Mouse (Mus musculus): Measurements from ENCODE around the gene Gm10309. TPM values are rescaled to one million over a fixed set of nuclear protein-coding genes. Genes with fewer than 3 reads are reported as not detected.

The Gm10309 gene
- polyA plus RNA-seq, 1 experiment, result not detected

- Histone ChIP-seq H3K36me3 (replicated peaks; ENCODE audit: low read length) (no peaks in the 10 kb centered on the region), H3K4me1 (peaks cover 20% of the 10 kb centered on the region), H3K27me3 (replicated peaks) (peaks cover 1% of the 10 kb centered on the region), H3K9me3 (no peaks in the 10 kb centered on the region), H3K4me3 (replicated peaks) (no peak overlapping the region)
- TF ChIP-seq GATA1 (IDR thresholded peaks at IDR 0.05; ENCODE audit: borderline replicate concordance, low read length), result no peak
Measured at GRCm38 (mm10) chr17:86532783-86533548, 27.9 kb upstream of the Gm10309 start.

GRCm38 (mm10) chr17:86531231-86531630 lies 26.2 kb upstream of the Gm10309 start:
- Histone ChIP-seq H3K4me3 (replicated peaks) (no peak overlapping the region), H3K36me3 (replicated peaks; ENCODE audit: low read length) (no peaks in the 10 kb centered on the region), H3K9me3 (no peaks in the 10 kb centered on the region), H3K4me1 (peaks cover 20% of the 10 kb centered on the region), H3K27me3 (replicated peaks) (peaks cover 1% of the 10 kb centered on the region)
- TF ChIP-seq FLI1 (IDR thresholded peaks at IDR 0.05; ENCODE audit: low read length) (no peak), GATA1 (IDR thresholded peaks at IDR 0.05; ENCODE audit: borderline replicate concordance, low read length) (no peak)

- Histone ChIP-seq H3K9me3 (no peaks in the 10 kb centered on the region), H3K4me1 (peaks cover 14% of the 10 kb centered on the region), H3K27me3 (replicated peaks) (peaks cover 1% of the 10 kb centered on the region), H3K36me3 (replicated peaks; ENCODE audit: low read length) (no peaks in the 10 kb centered on the region), H3K4me3 (replicated peaks) (no peak overlapping the region)
- no peak for TF ChIP-seq GATA1 (IDR thresholded peaks at IDR 0.05; ENCODE audit: borderline replicate concordance, low read length)
- TF ChIP-seq FLI1 (IDR thresholded peaks at IDR 0.05; ENCODE audit: low read length), result no peak
Measured at GRCm38 (mm10) chr17:86529411-86529810, 24.4 kb upstream of the Gm10309 start.

DNA sequence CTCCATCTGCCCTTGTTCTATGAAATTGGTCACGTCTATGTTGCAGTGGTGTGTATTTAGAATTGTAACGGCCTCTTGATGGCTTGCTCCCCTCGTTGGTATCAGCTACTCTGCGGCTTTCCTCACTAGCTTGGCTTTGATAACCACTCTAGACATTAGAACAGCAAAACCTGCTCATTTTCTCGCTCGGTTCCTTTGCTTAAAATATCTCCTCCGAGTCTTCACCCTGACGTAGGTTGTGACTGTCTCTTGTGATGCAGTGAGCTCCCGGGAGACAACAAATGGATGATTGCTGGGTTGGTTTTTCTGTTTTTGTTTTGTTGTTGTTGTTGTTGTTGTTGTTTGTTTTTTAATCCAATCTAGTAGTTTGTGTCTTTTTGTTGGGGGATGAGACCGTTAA lies 24.0 kb upstream of the Gm10309 start:
- H3K4me1 ChIP-seq, result peaks cover 14% of the 10 kb centered on the region
- TF ChIP-seq FLI1 (IDR thresholded peaks at IDR 0.05; ENCODE audit: low read length) (no peak), GATA1 (IDR thresholded peaks at IDR 0.05; ENCODE audit: borderline replicate concordance, low read length) (no peak)
- H3K4me3 ChIP-seq (replicated peaks), result no peak overlapping the region
- H3K36me3 ChIP-seq (replicated peaks; ENCODE audit: low read length), result no peaks in the 10 kb centered on the region
- H3K9me3 ChIP-seq, result no peaks in the 10 kb centered on the region
- peaks cover 1% of the 10 kb centered on the region for H3K27me3 ChIP-seq (replicated peaks)

DNA sequence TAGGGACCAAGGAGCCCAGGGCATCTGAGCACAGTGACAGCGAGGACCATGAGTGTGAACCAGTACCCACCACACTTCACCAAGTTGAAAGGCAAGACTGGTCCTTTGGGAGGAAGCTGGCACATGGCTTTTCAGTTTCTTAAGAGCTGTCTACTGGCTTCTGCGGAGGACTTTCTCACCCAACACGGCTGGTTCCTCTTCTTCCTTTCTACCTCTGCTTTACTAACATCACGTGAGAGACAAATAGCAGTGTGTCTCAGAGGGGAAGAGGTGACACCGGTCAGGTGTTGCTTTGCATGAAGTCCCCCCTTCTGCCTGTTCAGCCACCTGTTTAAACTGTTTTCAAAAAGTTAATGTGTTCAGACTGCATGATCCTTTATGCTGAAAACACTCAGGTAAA lies 22.3 kb upstream of the Gm10309 start:
- H3K36me3 ChIP-seq (replicated peaks; ENCODE audit: low read length), result no peaks in the 10 kb centered on the region
- no peak for TF ChIP-seq GATA1 (IDR thresholded peaks at IDR 0.05; ENCODE audit: borderline replicate concordance, low read length)
- no peak for TF ChIP-seq FLI1 (IDR thresholded peaks at IDR 0.05; ENCODE audit: low read length)
- peaks cover 18% of the 10 kb centered on the region for H3K4me1 ChIP-seq
- no peaks in the 10 kb centered on the region for H3K9me3 ChIP-seq
- H3K27me3 ChIP-seq (replicated peaks), result peaks cover 1% of the 10 kb centered on the region
- H3K4me3 ChIP-seq (replicated peaks), result no peak overlapping the region

- Histone ChIP-seq H3K27me3 (replicated peaks) (peaks cover 1% of the 10 kb centered on the region), H3K36me3 (replicated peaks; ENCODE audit: low read length) (no peaks in the 10 kb centered on the region), H3K9me3 (no peaks in the 10 kb centered on the region), H3K4me1 (peaks cover 14% of the 10 kb centered on the region), H3K4me3 (replicated peaks) (no peak overlapping the region)
- TF ChIP-seq FLI1 (IDR thresholded peaks at IDR 0.05; ENCODE audit: low read length), result no peak
- TF ChIP-seq GATA1 (IDR thresholded peaks at IDR 0.05; ENCODE audit: borderline replicate concordance, low read length), result no peak
Measured at GRCm38 (mm10) chr17:86526016-86526415, 21.0 kb upstream of the Gm10309 start.

DNA sequence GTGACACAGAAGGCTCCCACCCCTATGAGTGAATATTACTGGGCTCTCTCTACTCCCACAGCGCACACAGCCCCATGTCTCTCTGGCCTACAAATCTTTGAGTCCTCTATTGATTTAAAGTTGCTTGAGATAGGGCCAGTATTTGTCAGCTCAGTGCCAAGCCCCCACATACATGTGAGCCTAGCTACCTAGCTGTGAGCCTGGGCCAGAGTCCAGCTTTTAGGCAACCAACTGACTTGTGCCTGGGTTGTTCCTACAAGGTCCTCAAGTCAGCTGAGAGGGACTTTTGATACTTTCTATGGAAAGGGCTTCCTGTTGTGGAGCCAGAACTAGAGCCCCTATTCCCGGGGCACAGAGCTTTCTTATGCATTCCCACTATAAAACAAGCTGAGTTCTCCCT lies 20.0 kb upstream of the Gm10309 start:
- H3K36me3 ChIP-seq (replicated peaks; ENCODE audit: low read length), result no peaks in the 10 kb centered on the region
- no peak overlapping the region for H3K4me3 ChIP-seq (replicated peaks)
- H3K4me1 ChIP-seq, result peaks cover 6% of the 10 kb centered on the region
- H3K9me3 ChIP-seq, result no peaks in the 10 kb centered on the region
- peaks cover 1% of the 10 kb centered on the region for H3K27me3 ChIP-seq (replicated peaks)
- TF ChIP-seq FLI1 (IDR thresholded peaks at IDR 0.05; ENCODE audit: low read length) (no peak), GATA1 (IDR thresholded peaks at IDR 0.05; ENCODE audit: borderline replicate concordance, low read length) (no peak)

DNA sequence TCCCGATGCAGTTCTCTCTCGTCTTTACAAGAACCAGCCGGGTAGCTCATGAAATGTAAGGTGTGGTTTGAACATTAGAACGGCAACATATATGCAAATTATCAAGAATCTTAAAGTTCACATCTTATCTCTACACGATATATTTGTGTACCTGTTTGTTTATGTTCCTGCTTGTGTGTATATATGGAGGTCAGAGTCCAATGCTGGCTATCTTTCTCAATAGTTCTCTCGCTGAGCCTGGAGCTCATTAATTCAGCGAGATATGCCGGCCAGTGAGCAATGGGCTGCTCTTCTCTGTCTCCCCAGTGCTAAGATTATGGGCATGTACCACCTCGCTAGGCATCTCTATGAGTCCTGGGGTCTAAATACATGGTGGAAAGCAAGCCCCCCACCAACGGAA lies 18.8 kb upstream of the Gm10309 start:
- Histone ChIP-seq H3K4me3 (replicated peaks) (no peak overlapping the region), H3K27me3 (replicated peaks) (peaks cover 1% of the 10 kb centered on the region), H3K9me3 (no peaks in the 10 kb centered on the region), H3K4me1 (peaks cover 4% of the 10 kb centered on the region), H3K36me3 (replicated peaks; ENCODE audit: low read length) (no peaks in the 10 kb centered on the region)
- TF ChIP-seq GATA1 (IDR thresholded peaks at IDR 0.05; ENCODE audit: borderline replicate concordance, low read length) (no peak), FLI1 (IDR thresholded peaks at IDR 0.05; ENCODE audit: low read length) (no peak)

- Histone ChIP-seq H3K9me3 (no peaks in the 10 kb centered on the region), H3K27me3 (replicated peaks) (peaks cover 1% of the 10 kb centered on the region), H3K4me3 (replicated peaks) (no peak overlapping the region), H3K36me3 (replicated peaks; ENCODE audit: low read length) (no peaks in the 10 kb centered on the region), H3K4me1 (peaks cover 4% of the 10 kb centered on the region)
- no peak for TF ChIP-seq FLI1 (IDR thresholded peaks at IDR 0.05; ENCODE audit: low read length)
- no peak for TF ChIP-seq GATA1 (IDR thresholded peaks at IDR 0.05; ENCODE audit: borderline replicate concordance, low read length)
Measured at GRCm38 (mm10) chr17:86523374-86523773, 18.3 kb upstream of the Gm10309 start.

GRCm38 (mm10) chr17:86522649-86523048 lies 17.6 kb upstream of the Gm10309 start:
- H3K4me3 ChIP-seq (replicated peaks), result no peak overlapping the region
- H3K27me3 ChIP-seq (replicated peaks), result no peaks in the 10 kb centered on the region
- no peaks in the 10 kb centered on the region for H3K9me3 ChIP-seq
- no peak for TF ChIP-seq FLI1 (IDR thresholded peaks at IDR 0.05; ENCODE audit: low read length)
- TF ChIP-seq GATA1 (IDR thresholded peaks at IDR 0.05; ENCODE audit: borderline replicate concordance, low read length), result no peak
- H3K4me1 ChIP-seq, result peaks cover 4% of the 10 kb centered on the region
- no peaks in the 10 kb centered on the region for H3K36me3 ChIP-seq (replicated peaks; ENCODE audit: low read length)

All from megakaryocyte, embryonic 14.5 days (primary cell).